Mouse (Mus musculus) cerebellum, postnatal 10 days (tissue): ENCODE measurements around the gene Spata7.
"Not testable (repeated sequence)": the region's sequence is repeated elsewhere in the genome, so short reads cannot be mapped to it uniquely, and the experiment has no call there.

Experiments used
- DNase-seq, 2 experiments: peaks; one replicate each; pipeline ENCODE4 v3.0.0; 2021; ENCODE audit warnings: mixed read lengths in 2 of 2

The Spata7 gene

GRCm38 (mm10) chr12:98627392-98628259, at the start of gene Spata7:
TSS of gene Spata7 (plus strand) at chr12:98628157.
- DNase-seq: peak; percentile 95

DNA sequence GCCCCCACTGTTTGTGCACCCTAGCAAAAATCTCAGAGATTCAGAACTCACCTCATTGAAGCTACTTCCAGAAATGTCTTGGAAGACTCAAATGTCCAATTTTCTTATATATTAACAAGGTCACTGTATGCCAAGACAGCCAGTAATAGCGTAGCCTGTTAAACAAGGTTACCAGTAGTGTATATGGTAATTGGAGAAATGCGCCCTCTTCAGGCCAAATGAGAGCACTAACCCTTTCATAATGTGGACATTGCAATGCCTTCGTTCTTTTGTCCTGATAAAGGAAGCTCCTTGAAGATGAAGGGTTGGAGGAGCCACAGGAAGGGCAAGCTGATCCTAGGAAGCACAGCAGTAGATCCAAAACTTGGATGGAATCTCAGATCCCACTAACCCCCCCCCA, 42.7 kb upstream of the Spata7 start:
- DNase-seq: peak; percentile 66 to 77

GRCm38 (mm10) chr12:98588573-98588972, 39.4 kb upstream of the Spata7 start:
- no peak for DNase-seq

DNA sequence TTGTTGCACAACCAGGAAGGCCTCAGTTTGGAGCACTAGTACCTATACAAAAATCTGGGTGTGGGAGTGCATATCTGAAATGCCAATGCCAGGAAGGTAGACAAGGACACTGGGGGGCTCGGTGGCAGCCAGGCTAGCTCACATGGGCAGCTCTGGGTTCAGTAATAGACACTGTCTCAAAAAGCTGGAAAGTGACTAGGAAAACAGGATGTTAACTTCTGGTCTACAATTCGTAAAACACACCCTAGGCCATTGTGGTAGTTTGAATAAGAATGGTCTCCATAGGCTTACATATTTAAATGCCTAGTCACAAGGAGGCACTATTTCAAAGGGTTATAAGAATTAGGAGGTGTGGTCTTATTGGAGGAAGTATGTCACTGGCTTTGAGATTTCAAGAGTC, 36.9 kb upstream of the Spata7 start:
- DNase-seq: no peak

DNA sequence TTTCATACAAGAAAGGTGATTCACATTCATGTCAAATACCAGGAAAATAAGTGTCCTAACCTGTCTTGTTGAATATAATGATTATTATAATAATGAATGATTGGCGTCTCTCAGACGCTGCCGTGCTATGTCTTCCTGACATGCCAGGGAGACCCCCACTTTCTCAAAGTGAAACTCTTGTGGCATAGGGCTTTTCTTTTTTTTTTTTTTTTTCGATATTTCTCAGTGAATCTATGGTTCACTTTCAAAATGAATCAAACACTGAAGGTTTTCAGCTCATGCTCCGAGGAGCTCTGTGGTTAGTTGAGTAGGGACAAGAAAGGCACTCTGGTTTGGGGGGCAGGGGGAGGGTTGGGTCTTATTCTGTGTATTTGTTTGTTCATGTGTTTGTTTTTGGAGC, 27.1 kb upstream of the Spata7 start:
- DNase-seq: no peak

GRCm38 (mm10) chr12:98602114-98602513, 25.8 kb upstream of the Spata7 start:
- peak; percentile 18 to 44 for DNase-seq

GRCm38 (mm10) chr12:98605264-98605663, 22.7 kb upstream of the Spata7 start:
- DNase-seq: no peak

- DNase-seq: peak; percentile 57 to 69
These were observed 21.2 kb upstream of the Spata7 start for GRCm38 (mm10) chr12:98606595-98607290.

DNA sequence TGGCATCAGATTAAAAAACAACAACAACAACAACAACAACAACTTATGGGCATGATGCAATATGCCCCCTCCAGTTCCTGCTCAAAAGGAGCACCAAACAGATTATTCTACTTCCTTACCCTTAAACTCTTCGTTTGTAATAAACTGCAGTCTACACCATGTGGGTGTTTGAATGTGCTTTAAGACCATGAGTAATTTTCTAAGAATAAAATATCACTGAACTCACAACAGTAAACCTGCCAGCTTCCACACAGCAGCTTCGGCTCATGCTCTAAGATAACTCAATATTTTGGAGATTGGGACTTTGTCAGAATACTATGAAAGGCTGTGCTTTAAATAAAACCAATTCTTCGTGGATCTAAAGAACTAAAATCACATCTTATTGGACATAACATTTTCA, 17.6 kb upstream of the Spata7 start:
- no peak for DNase-seq

DNA sequence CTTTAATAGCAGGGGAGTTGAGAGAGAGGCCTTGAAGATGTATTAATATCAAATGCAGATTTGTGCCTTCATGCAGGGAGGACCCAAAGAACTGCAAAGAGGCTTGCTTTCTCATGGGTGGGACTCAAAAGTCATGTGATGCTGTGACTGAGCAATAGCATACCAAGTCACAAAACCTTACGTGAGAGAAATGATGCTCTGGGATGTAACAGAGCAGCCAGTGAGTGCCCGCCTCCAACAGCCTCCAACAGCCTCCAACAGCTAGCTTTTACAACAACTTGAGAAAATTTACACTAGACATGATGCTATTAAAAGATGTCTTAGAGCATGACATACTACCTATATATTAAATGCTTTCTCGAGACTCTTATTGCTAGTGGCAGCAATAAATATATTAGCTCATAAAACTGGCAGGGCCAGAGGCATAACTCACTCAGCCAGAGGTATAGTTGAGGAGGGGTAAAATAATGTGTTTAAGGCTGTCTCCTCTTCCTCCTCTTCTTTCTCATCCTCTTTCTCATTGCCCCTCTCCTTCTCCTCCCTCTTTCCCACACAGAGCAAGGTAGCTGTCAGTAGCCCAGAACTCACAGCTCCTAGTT, 12.9 kb upstream of the Spata7 start:
- DNase-seq: no peak

- DNase-seq: no peak
These were observed 12.2 kb upstream of the Spata7 start for GRCm38 (mm10) chr12:98615746-98616145.

DNA sequence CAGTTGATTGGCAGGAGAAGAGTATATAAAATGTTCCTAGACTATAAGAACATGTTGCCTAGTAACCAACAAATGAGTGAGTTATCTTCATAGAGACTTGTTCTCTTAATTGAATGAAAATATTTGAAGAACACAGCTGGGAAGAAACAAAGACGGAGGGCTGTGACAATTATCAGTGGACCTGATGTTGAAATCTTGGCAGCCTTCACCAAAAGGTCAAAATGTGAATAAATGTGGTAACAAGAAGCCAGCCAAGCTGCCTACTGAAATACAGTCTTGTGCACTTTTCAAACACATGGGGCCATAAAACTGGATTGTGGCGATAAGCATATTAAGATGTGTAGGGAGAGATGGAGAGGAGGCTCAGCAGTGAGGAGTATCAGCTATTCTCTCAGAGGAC, 8.5 kb upstream of the Spata7 start:
- DNase-seq: no peak

DNA sequence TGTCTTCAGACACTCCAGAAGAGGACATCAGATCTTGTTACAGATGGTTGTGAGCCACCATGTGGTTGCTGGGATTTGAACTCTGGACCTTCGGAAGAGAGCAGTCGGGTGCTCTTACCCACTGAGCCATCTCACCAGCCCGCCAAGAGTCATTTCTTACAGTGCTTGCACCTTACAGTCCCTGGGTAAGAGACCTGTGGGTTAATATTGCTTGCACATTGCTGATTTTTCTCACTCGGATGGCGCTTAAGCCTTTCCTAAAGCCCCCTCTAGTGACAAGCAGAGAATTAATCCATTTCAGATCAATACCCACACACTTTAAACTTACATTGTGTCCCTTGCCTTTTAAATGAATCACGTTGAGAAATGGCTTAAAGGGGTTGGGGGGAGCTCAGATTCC, 7.0 kb upstream of the Spata7 start:
- DNase-seq: peak; percentile 62 to 68

GRCm38 (mm10) chr12:98623266-98623665, 4.7 kb upstream of the Spata7 start:
- DNase-seq: not testable (repeated sequence)

GRCm38 (mm10) chr12:98628260-98628970, 458 bp downstream of the Spata7 start:
- DNase-seq: no peak

GRCm38 (mm10) chr12:98644852-98645251, 16.9 kb downstream of the Spata7 start:
- peak in 1 of 2 experiments; percentile 24 for DNase-seq

DNA sequence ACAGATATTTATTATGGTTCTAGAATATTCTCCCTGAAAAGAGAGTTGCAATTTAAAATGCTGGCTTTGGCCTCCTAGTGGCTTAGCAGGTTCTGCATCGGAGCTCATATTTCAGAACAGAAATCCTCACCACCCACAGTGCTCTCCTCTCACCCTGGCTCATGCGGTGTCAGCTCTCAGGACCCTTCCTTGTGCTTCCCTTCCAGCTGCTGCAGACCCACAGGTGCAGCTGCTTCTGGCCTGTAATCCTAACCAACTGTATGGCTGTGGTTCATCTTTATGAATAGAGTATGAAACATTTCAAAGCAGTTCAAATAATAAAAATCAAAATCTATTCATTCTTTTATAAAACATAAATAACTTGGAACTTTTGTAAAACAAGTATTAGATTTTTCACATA, 28.9 kb downstream of the Spata7 start:
- DNase-seq: no peak

- DNase-seq: no peak
These were observed 34.7 kb downstream of the Spata7 start for GRCm38 (mm10) chr12:98662617-98663016.

- peak; percentile 56 to 66 for DNase-seq
These were observed 40.3 kb downstream of the Spata7 start for GRCm38 (mm10) chr12:98668132-98668814.

GRCm38 (mm10) chr12:98669086-98669485, 41.1 kb downstream of the Spata7 start:
- no peak for DNase-seq

- DNase-seq: peak; percentile 88 to 89
These were observed 41.9 kb downstream of the Spata7 start for GRCm38 (mm10) chr12:98669864-98670263.

GRCm38 (mm10) chr12:98670429-98670828, 42.5 kb downstream of the Spata7 start:
- no peak for DNase-seq
